Mouse (Mus musculus) telencephalon, adult 2 months (tissue): ENCODE measurements at regions not wholly inside any gene's neighbourhood (a gene's known extent, or its start where the extent isn't known, plus 50 kb on each side); places are given as distances from the start of the nearest gene placed in this dataset.

Experiments
- DNase-seq: peaks from one replicate; pipeline ENCODE4 v3.0.0-alpha.2; 2011; ENCODE audit warnings: low read depth, low spot score

DNA sequence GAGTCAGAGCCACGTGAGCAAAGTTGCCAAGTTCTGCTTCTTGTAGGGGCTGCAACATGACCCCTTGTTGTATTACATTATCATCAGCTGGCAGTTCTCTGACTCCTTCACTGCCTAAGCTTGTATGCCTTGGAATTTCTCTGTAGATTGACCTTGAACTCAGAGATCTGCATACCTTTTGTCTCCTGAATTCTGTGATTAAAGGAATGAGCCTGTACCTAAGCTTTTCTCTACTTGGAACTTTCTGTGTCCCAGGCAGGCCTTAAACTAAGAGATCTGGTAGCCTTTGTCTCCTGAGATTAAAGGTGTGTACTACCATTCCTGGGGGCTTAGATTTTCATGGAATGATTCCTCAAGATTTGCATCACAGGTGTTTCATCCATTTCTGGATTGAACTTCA is 544.8 kb upstream of the Tpk1 start:
- DNase-seq = no peak

DNA sequence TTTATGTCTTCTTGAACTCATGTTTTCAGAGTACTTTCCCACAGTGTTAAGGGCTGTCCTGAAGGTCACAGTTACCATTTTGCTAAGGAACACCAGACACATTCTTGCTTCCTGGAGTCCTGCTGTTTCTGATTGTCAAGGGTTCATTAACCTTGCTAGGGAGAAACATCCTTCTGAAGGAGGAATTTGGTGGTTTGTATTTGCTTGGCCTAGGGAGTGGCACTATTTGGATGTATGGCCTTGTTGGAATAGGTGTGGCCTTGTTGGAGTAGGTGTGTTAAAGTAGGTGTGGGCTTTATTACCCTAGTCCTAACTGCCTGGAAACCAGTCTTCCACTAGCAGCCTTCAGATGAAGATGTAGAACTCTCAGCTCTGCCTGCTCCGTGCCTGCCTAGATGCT is 538.4 kb upstream of the Tpk1 start:
- no peak for DNase-seq

DNA sequence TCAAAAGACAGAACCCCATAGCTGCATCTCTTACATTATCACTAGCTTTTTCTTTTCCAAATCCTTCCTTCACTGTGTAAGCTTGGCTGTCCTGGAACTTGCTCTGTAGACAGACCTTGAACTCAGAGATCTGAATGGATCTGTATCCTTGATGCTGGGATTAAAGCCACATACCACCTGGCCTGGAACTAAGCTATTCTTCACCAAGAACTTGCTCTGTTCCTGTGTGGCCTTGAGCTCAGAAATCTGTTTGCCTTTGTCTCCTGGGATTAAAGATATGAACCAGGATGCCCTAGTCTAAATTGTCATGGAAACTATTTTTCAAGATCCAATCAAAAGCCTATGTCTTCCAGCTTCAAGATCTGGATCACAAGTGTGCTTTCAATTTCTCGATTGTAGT is 537.8 kb upstream of the Tpk1 start:
- no peak for DNase-seq

DNA sequence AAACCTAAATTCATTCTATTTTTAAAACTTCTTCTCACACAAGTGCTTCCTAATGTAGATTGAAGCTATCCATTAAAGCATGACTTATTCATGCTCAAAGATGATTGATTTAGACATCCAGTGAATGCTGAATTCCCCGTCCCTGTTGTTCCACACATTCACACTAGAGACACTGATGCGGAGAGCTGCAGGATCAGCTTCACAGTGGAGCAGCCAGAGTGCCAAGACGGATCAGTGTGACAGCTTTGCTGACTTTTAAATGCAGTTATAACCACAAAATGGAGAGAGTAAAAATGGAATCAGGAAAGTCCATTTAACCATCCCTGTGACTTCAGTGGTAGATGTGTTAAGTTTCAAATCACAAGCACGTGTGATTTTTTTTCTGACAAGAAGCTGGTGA is 513.8 kb upstream of the Tpk1 start:
- DNase-seq = peak; percentile 18
